30 mouse cellular contexts compared by ENCODE assay signal in genomic region chr5:48502442-48502841, GRCm38 (mm10).
"Had no signal": no experiment of that assay in that cellular context is flagged by ENCODE, and none has a peak within 500 bp of the region (broad histone marks: within the 10 kb centered on the region; RNA-seq: fewer than 3 reads in every experiment).

No protein-coding gene starts in this region.

- H3K27me3 ChIP-seq: heart, embryonic 12.5 days; heart, embryonic 13.5 days; heart, embryonic 15.5 days; hindbrain, embryonic 12.5 days; hindbrain, embryonic 13.5 days; hindbrain, embryonic 15.5 days; intestine, embryonic 15.5 days; kidney, embryonic 15.5 days had no signal

- DNase-seq: heart, postnatal 10 days; heart, postnatal 14 days; heart, postnatal 36 days; heart, postnatal 4 days; kidney, adult 11 months; kidney, adult 18-20 months; kidney, adult 2 months; kidney, adult 8-10 months; kidney, adult 9 months; kidney, postnatal 10 days; kidney, postnatal 14 days; kidney, postnatal 25 days; kidney, postnatal 36 days; kidney, postnatal 4 days; layer of hippocampus, adult 9-11 months had no signal

- H3K9me3 ChIP-seq: heart, embryonic 10.5 days; heart, embryonic 12.5 days; heart, embryonic 13.5 days; heart, embryonic 15.5 days; hindbrain, embryonic 10.5 days; hindbrain, embryonic 12.5 days; hindbrain, embryonic 13.5 days; hindbrain, embryonic 15.5 days; intestine, embryonic 15.5 days; kidney, embryonic 15.5 days had no signal

- H3K36me3 ChIP-seq: heart, embryonic 10.5 days; heart, embryonic 12.5 days; heart, embryonic 13.5 days; heart, embryonic 15.5 days; hindbrain, embryonic 10.5 days; hindbrain, embryonic 12.5 days; hindbrain, embryonic 13.5 days; hindbrain, embryonic 15.5 days; intestine, embryonic 15.5 days; kidney, embryonic 15.5 days had no signal

- H3K4me3 ChIP-seq: heart, embryonic 10.5 days; heart, embryonic 12.5 days; heart, embryonic 13.5 days; heart, embryonic 15.5 days; hindbrain, embryonic 10.5 days; hindbrain, embryonic 12.5 days; hindbrain, embryonic 13.5 days; hindbrain, embryonic 15.5 days; intestine, embryonic 15.5 days; kidney, embryonic 15.5 days; layer of hippocampus, adult 2 months; left cerebral cortex, adult 2 months had no signal

- H3K27ac ChIP-seq: heart, embryonic 10.5 days; heart, embryonic 13.5 days; heart, embryonic 15.5 days; hindbrain, embryonic 10.5 days; hindbrain, embryonic 12.5 days; hindbrain, embryonic 13.5 days; hindbrain, embryonic 14.5 days; hindbrain, embryonic 15.5 days; hindbrain, postnatal 0 days; intestine, embryonic 15.5 days; kidney, embryonic 15.5 days; kidney, postnatal 0 days; layer of hippocampus, adult 2 months; left cerebral cortex, adult 2 months had no signal

- H3K4me1 ChIP-seq: heart, embryonic 10.5 days; heart, embryonic 12.5 days; heart, embryonic 13.5 days; heart, embryonic 15.5 days; hindbrain, embryonic 10.5 days; hindbrain, embryonic 12.5 days; hindbrain, embryonic 13.5 days; hindbrain, embryonic 15.5 days; intestine, embryonic 15.5 days; kidney, embryonic 15.5 days had no signal

- H3K9ac ChIP-seq: heart, embryonic 12.5 days; heart, embryonic 13.5 days; heart, embryonic 15.5 days; hindbrain, embryonic 12.5 days; hindbrain, embryonic 13.5 days; hindbrain, embryonic 14.5 days; hindbrain, embryonic 15.5 days; intestine, embryonic 15.5 days; kidney, embryonic 15.5 days had no signal
